Mouse (Mus musculus): ENCODE measurements around the gene Cmtm8. TPM values are rescaled to one million over a fixed set of nuclear protein-coding genes. Genes with fewer than 3 reads are reported as not detected.

Cmtm8 gene
- total and polyA plus RNA-seq, 3 experiments: 0.16 TPM; not detected in 2

- TF ChIP-seq TAL1 (conservative IDR thresholded peaks at IDR 0.05; ENCODE audit: low read depth, low read length) (no peak), CTCF (IDR thresholded peaks at IDR 0.05; ENCODE audit: low read depth, low read length) (peak; percentile 76)
- Histone ChIP-seq H3K36me3 (replicated peaks) (no peaks in the 10 kb centered on the region), H3K4me3 (ENCODE audit: low read depth, low read length) (no peak overlapping the region), H3K4me1 (ENCODE audit: insufficient read depth, low read depth, low read length) (peaks cover 6% of the 10 kb centered on the region), H3K9me3 (replicated peaks) (peaks cover 7% of the 10 kb centered on the region), H3K27me3 (ENCODE audit: insufficient read depth, low read length) (peaks cover 11% of the 10 kb centered on the region)
- peak; percentile 60 for ATAC-seq (ENCODE audit: extremely low read depth, insufficient number of reproducible peaks, low FRiP score, poor library complexity, severe bottlenecking)
- peak; percentile 53 for DNase-seq (ENCODE audit: low spot score)
Measured at GRCm38 (mm10) chr9:114797329-114798004, 46.5 kb downstream of the Cmtm8 start.

GRCm38 (mm10) chr9:114796473-114797050 is 47.4 kb downstream of the Cmtm8 start:
- no peak for TF ChIP-seq CTCF (IDR thresholded peaks at IDR 0.05; ENCODE audit: low read depth, low read length)
- TF ChIP-seq GATA1 (IDR thresholded peaks at IDR 0.05; ENCODE audit: borderline replicate concordance, low read length): no peak
- ATAC-seq (ENCODE audit: extremely low read depth, insufficient number of reproducible peaks, low FRiP score, poor library complexity, severe bottlenecking) (no peak), DNase-seq (ENCODE audit: low spot score) (no peak)
- Histone ChIP-seq H3K9me3 (replicated peaks) (peaks cover 4% of the 10 kb centered on the region), H3K36me3 (replicated peaks) (no peaks in the 10 kb centered on the region), H3K4me1 (ENCODE audit: insufficient read depth, low read depth, low read length) (peaks cover 9% of the 10 kb centered on the region), H3K4me3 (ENCODE audit: low read depth, low read length) (no peak overlapping the region), H3K27me3 (ENCODE audit: insufficient read depth, low read length) (peaks cover 7% of the 10 kb centered on the region)

GRCm38 (mm10) chr9:114794491-114794890 is 49.5 kb downstream of the Cmtm8 start:
- Histone ChIP-seq H3K9me3 (replicated peaks) (peaks cover 4% of the 10 kb centered on the region), H3K27me3 (ENCODE audit: insufficient read depth, low read length) (peaks cover 5% of the 10 kb centered on the region), H3K4me3 (ENCODE audit: low read depth, low read length) (no peak overlapping the region), H3K4me1 (ENCODE audit: insufficient read depth, low read depth, low read length) (peaks cover 25% of the 10 kb centered on the region), H3K36me3 (replicated peaks) (peaks cover 2% of the 10 kb centered on the region)
- no peak for TF ChIP-seq TAL1 (conservative IDR thresholded peaks at IDR 0.05; ENCODE audit: low read depth, low read length)
- no peak for TF ChIP-seq CTCF (IDR thresholded peaks at IDR 0.05; ENCODE audit: low read depth, low read length)
- TF ChIP-seq GATA2 (IDR thresholded peaks at IDR 0.05; ENCODE audit: borderline replicate concordance, low read depth, low read length): no peak
- DNase-seq (ENCODE audit: low spot score) (no peak), ATAC-seq (ENCODE audit: extremely low read depth, insufficient number of reproducible peaks, low FRiP score, poor library complexity, severe bottlenecking) (no peak)

DNA sequence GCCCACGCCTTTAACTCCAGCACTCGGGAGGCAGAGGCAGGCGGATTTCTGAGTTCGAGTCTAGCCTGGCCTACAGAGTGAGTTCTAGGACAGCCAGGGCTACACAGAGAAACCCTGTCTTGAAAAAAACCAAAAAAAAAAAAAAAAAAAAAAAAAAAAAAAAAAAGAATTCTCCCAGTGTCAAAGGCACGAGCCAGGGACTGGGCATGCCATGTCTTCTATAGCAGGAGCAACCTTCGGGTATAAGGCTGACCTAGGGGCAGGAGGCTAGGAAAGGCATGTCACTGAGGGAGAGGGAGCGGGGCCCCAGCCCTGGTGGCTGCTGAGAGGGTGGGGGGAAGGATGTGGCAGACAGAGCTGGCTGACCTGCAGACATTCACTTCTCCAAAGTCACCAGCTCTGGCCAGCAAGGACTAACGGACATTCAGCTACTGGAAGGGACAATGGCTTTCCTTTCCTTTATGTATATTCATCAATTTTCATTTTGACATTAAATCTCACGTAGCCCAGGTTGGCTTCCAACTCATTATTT is 50.1 kb downstream of the Cmtm8 start:
- TF ChIP-seq GATA2 (IDR thresholded peaks at IDR 0.05; ENCODE audit: borderline replicate concordance, low read depth, low read length): no peak
- no peak for TF ChIP-seq GATA1 (IDR thresholded peaks at IDR 0.05; ENCODE audit: borderline replicate concordance, low read length)
- no peak for TF ChIP-seq CTCF (IDR thresholded peaks at IDR 0.05; ENCODE audit: low read depth, low read length)
- no peak for TF ChIP-seq POLR2AphosphoS5 (IDR thresholded peaks at IDR 0.05; ENCODE audit: insufficient replicate concordance, low read depth, low read length)
- no peak for TF ChIP-seq TAL1 (conservative IDR thresholded peaks at IDR 0.05; ENCODE audit: low read depth, low read length)
- peaks cover 4% of the 10 kb centered on the region for H3K9me3 ChIP-seq (replicated peaks)
- H3K27me3 ChIP-seq (ENCODE audit: insufficient read depth, low read length): peaks cover 3% of the 10 kb centered on the region
- peaks cover 2% of the 10 kb centered on the region for H3K36me3 ChIP-seq (replicated peaks)
- DNase-seq (ENCODE audit: low spot score) (no peak), ATAC-seq (ENCODE audit: extremely low read depth, insufficient number of reproducible peaks, low FRiP score, poor library complexity, severe bottlenecking) (no peak)
- peaks cover 30% of the 10 kb centered on the region for H3K4me1 ChIP-seq (ENCODE audit: insufficient read depth, low read depth, low read length)
- H3K4me3 ChIP-seq (ENCODE audit: low read depth, low read length): no peak overlapping the region

DNA sequence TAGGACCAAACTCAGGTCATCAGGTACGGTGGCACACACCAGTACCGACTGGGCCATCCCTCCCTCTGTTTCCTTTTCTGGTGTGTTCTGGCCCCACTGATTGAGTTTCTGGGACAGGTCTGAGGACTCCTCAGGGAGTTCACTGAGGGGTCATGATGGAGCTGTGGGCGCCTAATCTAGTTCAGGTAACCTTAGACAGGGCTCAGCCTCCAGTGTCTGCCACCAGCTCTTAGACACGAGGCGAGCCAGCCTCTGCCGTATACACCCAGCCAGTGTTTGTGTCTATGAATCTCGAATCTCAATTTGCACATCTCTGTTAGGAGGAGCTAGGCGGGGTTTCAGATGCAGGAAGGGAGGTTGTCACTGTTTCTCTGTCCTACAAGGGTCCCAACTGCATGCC is 54.0 kb downstream of the Cmtm8 start:
- Histone ChIP-seq H3K27me3 (ENCODE audit: insufficient read depth, low read length) (no peaks in the 10 kb centered on the region), H3K4me3 (ENCODE audit: low read depth, low read length) (no peak overlapping the region), H3K36me3 (replicated peaks) (peaks cover 2% of the 10 kb centered on the region), H3K4me1 (ENCODE audit: insufficient read depth, low read depth, low read length) (peaks cover 65% of the 10 kb centered on the region), H3K9me3 (replicated peaks) (peaks cover 9% of the 10 kb centered on the region; the same call in 1 of the 2 replicates)
- ATAC-seq (ENCODE audit: extremely low read depth, insufficient number of reproducible peaks, low FRiP score, poor library complexity, severe bottlenecking): no peak
- TF ChIP-seq GATA2 (IDR thresholded peaks at IDR 0.05; ENCODE audit: borderline replicate concordance, low read depth, low read length): no peak
- DNase-seq (ENCODE audit: low spot score): no peak

GRCm38 (mm10) chr9:114789557-114789956 is 54.4 kb downstream of the Cmtm8 start:
- ATAC-seq (ENCODE audit: extremely low read depth, insufficient number of reproducible peaks, low FRiP score, poor library complexity, severe bottlenecking) (no peak), DNase-seq (ENCODE audit: low spot score) (no peak)
- Histone ChIP-seq H3K4me3 (ENCODE audit: low read depth, low read length) (no peak overlapping the region), H3K9me3 (replicated peaks) (peaks cover 9% of the 10 kb centered on the region; the same call in 1 of the 2 replicates), H3K4me1 (ENCODE audit: insufficient read depth, low read depth, low read length) (peaks cover 69% of the 10 kb centered on the region), H3K27me3 (ENCODE audit: insufficient read depth, low read length) (no peaks in the 10 kb centered on the region), H3K36me3 (replicated peaks) (peaks cover 2% of the 10 kb centered on the region)
- TF ChIP-seq CTCF (IDR thresholded peaks at IDR 0.05; ENCODE audit: low read depth, low read length) (no peak), TAL1 (conservative IDR thresholded peaks at IDR 0.05; ENCODE audit: low read depth, low read length) (no peak), GATA2 (IDR thresholded peaks at IDR 0.05; ENCODE audit: borderline replicate concordance, low read depth, low read length) (no peak), GATA1 (IDR thresholded peaks at IDR 0.05; ENCODE audit: borderline replicate concordance, low read length) (no peak), POLR2AphosphoS5 (IDR thresholded peaks at IDR 0.05; ENCODE audit: insufficient replicate concordance, low read depth, low read length) (no peak)
